Comparison of ENCODE assay signal across 18 mouse cellular contexts in the genomic region with DNA sequence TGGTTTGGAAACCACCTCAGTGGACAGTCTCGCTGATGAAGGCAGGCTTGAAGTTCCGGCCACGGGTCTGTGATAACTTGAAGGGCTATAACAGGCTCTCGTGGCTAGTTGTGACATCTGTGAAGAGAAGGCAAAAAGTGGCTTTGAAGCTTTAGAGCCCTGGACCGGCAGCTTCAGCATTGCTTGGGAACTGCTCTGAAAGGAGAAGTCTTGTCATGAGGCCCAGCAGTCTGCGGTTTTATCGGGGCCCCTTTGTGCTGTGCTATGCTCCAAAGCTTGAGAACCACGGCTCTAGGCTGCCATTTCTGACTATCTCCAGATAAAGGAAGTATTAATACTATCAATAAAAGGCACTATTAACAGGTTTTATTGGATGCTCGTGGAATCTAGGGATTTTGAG.
DNase-seq lines count a peak whose midpoint lies in the region; ATAC-seq and TF ChIP-seq lines count a peak whose summit lies in the region.
"Had no signal": no experiment of that assay in that cellular context is flagged by ENCODE, and none has a peak within 500 bp of the region (broad histone marks: within the 10 kb centered on the region; RNA-seq: fewer than 3 reads in every experiment).

No protein-coding gene starts in this region.

- H3K27me3 ChIP-seq in heart, embryonic 15.5 days = no peaks in the 10 kb centered on the region
- H3K27me3 ChIP-seq: midbrain, embryonic 15.5 days; neural tube, embryonic 12.5 days had no signal

- no peak overlapping the region for H3K4me3 ChIP-seq in heart, embryonic 15.5 days
- no peak overlapping the region for H3K4me3 ChIP-seq in lung, adult 2 months (replicated peaks; ENCODE audit: extremely low read depth, low read depth, low read length)
- H3K4me3 ChIP-seq: embryonic facial prominence, embryonic 10.5 days; limb, embryonic 13.5 days; midbrain, embryonic 15.5 days; neural tube, embryonic 12.5 days had no signal

- no peak for TF ChIP-seq POLR2A in lung, adult 2 months (IDR thresholded peaks at IDR 0.05; ENCODE audit: borderline replicate concordance, extremely low read depth, low read depth, low read length)

- WGBS in heart, embryonic 15.5 days = 64% methylated on average over 9 of the region's 9 CpGs
- WGBS in lung, adult 2 months = 73% methylated on average over 9 of the region's 9 CpGs

- H3K9me3 ChIP-seq in heart, embryonic 15.5 days (replicated peaks) = no peaks in the 10 kb centered on the region
- H3K9me3 ChIP-seq: embryonic facial prominence, embryonic 10.5 days; limb, embryonic 13.5 days; midbrain, embryonic 15.5 days; neural tube, embryonic 12.5 days had no signal

- H3K4me2 ChIP-seq in heart, embryonic 15.5 days = peak overlapping the region; percentile 13; the same call in 1 of the 2 replicates
- H3K4me2 ChIP-seq: limb, embryonic 13.5 days; midbrain, embryonic 15.5 days; neural tube, embryonic 12.5 days had no signal

- peaks cover 32% of the 10 kb centered on the region for H3K4me1 ChIP-seq in heart, embryonic 15.5 days (replicated peaks)
- no peaks in the 10 kb centered on the region for H3K4me1 ChIP-seq in lung, adult 2 months (ENCODE audit: control insufficient read depth, insufficient read depth, low read length)

- TF ChIP-seq CTCF in lung, adult 2 months (IDR thresholded peaks at IDR 0.05; ENCODE audit: insufficient read depth, low read length) = no peak

- ATAC-seq in heart, embryonic 15.5 days (replicated peaks; ENCODE audit: insufficient number of reproducible peaks, insufficient read depth, low FRiP score, low read depth) = no peak
- peak; percentile 67 for ATAC-seq in megakaryocyte progenitor cell, adult 5-6 weeks (replicated peaks; ENCODE audit: poor library complexity)
- ATAC-seq: midbrain, embryonic 15.5 days had no signal

- H3K36me3 ChIP-seq in heart, embryonic 15.5 days = no peaks in the 10 kb centered on the region
- H3K36me3 ChIP-seq: embryonic facial prominence, embryonic 10.5 days; limb, embryonic 13.5 days; midbrain, embryonic 15.5 days; neural tube, embryonic 12.5 days had no signal

- intact Hi-C loops in gastrocnemius, postnatal 36 days (cut with DNase I) = loop anchor here (10.0 kb wide), 1 partner anchor 643 kb away; no protein-coding TSS in a partner anchor

- no peak overlapping the region for H3K9ac ChIP-seq in heart, embryonic 15.5 days
- H3K9ac ChIP-seq: limb, embryonic 13.5 days; midbrain, embryonic 15.5 days; neural tube, embryonic 12.5 days had no signal

- DNase-seq in heart, adult 9 months (ENCODE audit: low spot score in 2 of 2) = no peak
- DNase-seq in lung, postnatal 25 days (ENCODE audit: low spot score) = peak; percentile 46
- no peak for DNase-seq in lung, adult 2 months
- peak; percentile 39 for DNase-seq in brain, adult 2 months (ENCODE audit: low read depth, low spot score)
- DNase-seq in gastrocnemius, postnatal 36 days = no peak
- no peak for DNase-seq in kidney, postnatal 10 days
- DNase-seq: adrenal gland, postnatal 25 days; gastrocnemius, postnatal 25 days; heart, postnatal 10 days; retina, postnatal 1 day; thymus, postnatal 14 days had no signal

- H3K27ac ChIP-seq in heart, embryonic 15.5 days = 0 out of 2 replicates have a peak overlapping the region, but pooled peaks have one; percentile 1
- H3K27ac ChIP-seq: embryonic facial prominence, embryonic 10.5 days; limb, embryonic 13.5 days; macrophage; midbrain, embryonic 15.5 days; neural tube, embryonic 12.5 days had no signal

Comparison
In these comparisons a context has a peak if more than half of its experiments do, and no peak if none do; other contexts are left out.
1. DNase-seq: peak in lung, postnatal 25 days (single experiment) and brain, adult 2 months (single experiment); none in heart, adult 9 months (0 of 2), lung, adult 2 months (single experiment), gastrocnemius, postnatal 36 days (0 of 2) and kidney, postnatal 10 days (single experiment).